Mouse (Mus musculus) limb, embryonic 12.5 days (tissue): ENCODE measurements around the gene Pld5. TPM values are rescaled to one million over a fixed set of nuclear protein-coding genes. Genes with fewer than 3 reads are reported as not detected.

Experiments
- ATAC-seq: fragments of 200-750 bp; cut with Nextera tagmentation; 2 replicates; pipeline ENCODE4 v1.8.0; 2017; ENCODE audit warnings: low read depth, moderate TSS enrichment; ENCODE audit not compliant: insufficient number of reproducible peaks, insufficient read depth, low FRiP score, low TSS enrichment
- H3K27ac ChIP-seq: fragments of 300-500 bp; sonication (generic); 2 replicates; pipeline ENCODE4 v1.5.1; 2016; ENCODE audit warnings: mild to moderate bottlenecking, moderate library complexity
- H3K27me3 ChIP-seq: fragments of 300-500 bp; sonication (generic); 2 replicates; pipeline ENCODE4 v1.6.1; 2016; ENCODE audit warnings: mild to moderate bottlenecking, moderate library complexity
- H3K36me3 ChIP-seq: fragments of 300-500 bp; sonication (generic); 2 replicates; pipeline ENCODE4 v1.6.1; 2016; ENCODE audit warnings: mild to moderate bottlenecking, moderate library complexity
- H3K4me1 ChIP-seq: fragments of 300-500 bp; sonication (generic); replicated peaks from 2 replicates; pipeline ENCODE4 v1.6.1; 2016
- H3K4me2 ChIP-seq: fragments of 300-500 bp; sonication (generic); 2 replicates; pipeline ENCODE4 v1.6.1; 2016; ENCODE audit warnings: mild to moderate bottlenecking, moderate library complexity
- H3K4me3 ChIP-seq: fragments of 300-500 bp; sonication (generic); replicated peaks from 2 replicates; pipeline ENCODE4 v1.5.1; 2016; ENCODE audit warnings: mild to moderate bottlenecking
- H3K9ac ChIP-seq: fragments of 300-500 bp; sonication (generic); replicated peaks from 2 replicates; pipeline ENCODE4 v1.6.1; 2016; ENCODE audit warnings: mild to moderate bottlenecking, moderate library complexity
- H3K9me3 ChIP-seq: fragments of 300-500 bp; sonication (generic); 2 replicates; pipeline ENCODE4 v1.6.1; 2016; ENCODE audit warnings: mild to moderate bottlenecking, moderate library complexity
- whole genome bisulfite sequencing: fragments of 180-500 bp; shearing (Covaris S2); methylation state at CpG from one replicate; pipeline ENCODE4 v1.1.7; 2016; 5-methylcytosine and 5-hydroxymethylcytosine counted together
- polyA plus RNA-seq: library from polyadenylated mRNA; unstranded; fragments of >200 nt; fragmentation: Nextera tagmentation; extraction: Ambion mirVana; gene quantifications from 2 replicates; pipeline ENCODE4 v1.2.1, GENCODE M21; 2016

The Pld5 gene
- polyA plus RNA-seq, 1 experiment from 2014 or later, result 0.48 TPM

DNA sequence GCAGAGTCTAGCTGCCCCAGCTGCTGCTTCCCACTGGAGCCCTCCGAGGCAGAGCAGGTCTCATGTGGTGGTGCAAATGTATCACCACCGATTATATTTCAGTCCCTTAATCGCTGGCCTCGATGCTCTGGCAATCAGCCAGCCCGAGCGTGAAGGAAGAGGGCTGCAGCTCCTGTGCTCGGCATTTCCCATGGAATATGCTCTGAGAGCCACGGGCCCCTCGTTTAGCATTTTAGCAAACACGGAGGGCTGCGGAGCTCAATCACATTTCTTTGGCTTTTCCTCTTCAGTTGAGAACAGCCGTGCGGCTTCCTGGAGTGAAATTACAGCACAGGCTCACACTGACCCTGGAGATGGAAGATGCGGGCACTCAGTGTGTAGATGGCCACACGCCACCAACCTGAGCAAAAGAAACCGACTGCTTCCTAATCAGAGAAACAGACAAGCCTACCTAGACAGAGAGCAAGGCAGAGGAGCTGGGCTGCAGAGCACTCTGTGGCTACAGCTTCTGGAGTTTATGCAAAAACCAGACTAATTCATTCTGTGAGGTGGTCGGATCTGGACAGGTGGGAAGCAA is 61.4 kb downstream of the Pld5 start:
- ATAC-seq, result peak; percentile 68
- H3K4me1 ChIP-seq, result peaks cover 10% of the 10 kb centered on the region
- no peak overlapping the region for H3K9ac ChIP-seq
- no peaks in the 10 kb centered on the region for H3K9me3 ChIP-seq
- H3K27me3 ChIP-seq, result no peaks in the 10 kb centered on the region; the same call in 1 of the 2 replicates
- H3K27ac ChIP-seq, result no peak overlapping the region
- 38% methylated on average over 17 of the region's 17 CpGs for WGBS
- peak overlapping the region; percentile 12 for H3K4me3 ChIP-seq
- peak overlapping the region; percentile 40 for H3K4me2 ChIP-seq
- no peaks in the 10 kb centered on the region for H3K36me3 ChIP-seq

DNA sequence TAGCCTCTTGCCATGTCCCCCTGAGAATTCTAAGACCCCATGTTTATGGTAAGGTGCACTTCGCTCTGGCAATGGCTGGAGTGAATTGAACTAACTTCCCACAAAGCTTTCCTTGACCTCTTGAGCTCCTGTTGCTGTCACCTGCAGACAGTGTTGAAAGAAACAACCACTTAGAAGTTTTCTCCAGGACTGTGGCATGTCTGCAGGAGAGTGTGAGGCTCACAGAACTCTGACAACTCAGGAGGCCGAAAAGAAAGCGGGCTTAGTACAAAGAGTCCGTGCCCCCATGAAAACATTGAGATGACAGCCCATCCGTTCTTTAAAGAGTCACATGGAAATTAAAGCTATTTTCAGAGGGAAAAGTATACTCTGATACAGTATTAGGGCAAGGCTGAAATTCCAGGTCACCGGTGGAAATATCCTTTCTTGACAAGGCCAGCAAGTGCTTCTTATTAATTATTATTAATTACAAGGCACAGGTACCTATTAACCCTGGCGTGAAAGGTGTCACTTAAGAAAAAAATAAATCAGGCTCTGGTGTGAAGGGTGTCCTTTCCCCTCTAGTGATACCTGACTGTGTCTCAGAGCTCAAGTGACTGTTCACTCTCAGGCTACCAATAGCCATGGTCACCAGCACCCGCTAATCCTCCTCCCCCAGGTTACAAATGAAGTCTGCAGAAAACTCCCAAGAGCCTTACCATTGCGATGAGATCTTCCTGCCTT is 62.0 kb downstream of the Pld5 start:
- H3K4me2 ChIP-seq, result peak overlapping the region; percentile 40

DNA sequence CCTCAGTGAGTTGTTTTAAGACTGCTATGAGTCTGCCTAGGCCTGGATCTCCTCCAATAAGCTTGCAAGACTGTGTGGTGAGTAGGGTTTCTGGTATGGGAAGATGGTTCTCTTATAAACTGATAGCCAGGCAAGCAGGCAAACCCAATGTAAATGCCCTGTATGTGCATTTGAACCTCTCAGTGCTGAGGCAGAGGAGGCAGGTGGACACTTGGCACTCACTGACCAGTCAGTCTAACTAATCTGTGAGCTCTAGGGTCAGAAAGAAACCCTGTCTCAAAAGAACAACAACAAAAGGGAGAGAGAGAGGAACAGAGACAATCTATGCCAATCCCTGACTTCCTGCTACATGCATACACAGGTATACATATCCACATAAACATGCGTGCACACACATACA is 64.3 kb downstream of the Pld5 start:
- Histone ChIP-seq H3K9ac (no peak overlapping the region), H3K27ac (no peak overlapping the region), H3K4me2 (no peak overlapping the region), H3K4me1 (peaks cover 7% of the 10 kb centered on the region; the same call in 1 of the 2 replicates), H3K9me3 (no peaks in the 10 kb centered on the region), H3K36me3 (no peaks in the 10 kb centered on the region), H3K27me3 (no peaks in the 10 kb centered on the region; the same call in 1 of the 2 replicates), H3K4me3 (no peak overlapping the region)
- 87% methylated on average over 1 of the region's 1 CpGs for WGBS
- ATAC-seq, result no peak

More for the DNA sequence above, 62.0 kb downstream of the Pld5 start:
- Histone ChIP-seq H3K4me3 (peak overlapping the region; percentile 12; the same call in 1 of the 2 replicates), H3K36me3 (no peaks in the 10 kb centered on the region), H3K9me3 (no peaks in the 10 kb centered on the region), H3K9ac (no peak overlapping the region), H3K27me3 (no peaks in the 10 kb centered on the region; the same call in 1 of the 2 replicates), H3K27ac (no peak overlapping the region), H3K4me1 (peaks cover 10% of the 10 kb centered on the region)
- 67% methylated on average over 9 of the region's 9 CpGs for WGBS
- ATAC-seq, result peak; percentile 58; the same call in 1 of the 2 replicates

DNA sequence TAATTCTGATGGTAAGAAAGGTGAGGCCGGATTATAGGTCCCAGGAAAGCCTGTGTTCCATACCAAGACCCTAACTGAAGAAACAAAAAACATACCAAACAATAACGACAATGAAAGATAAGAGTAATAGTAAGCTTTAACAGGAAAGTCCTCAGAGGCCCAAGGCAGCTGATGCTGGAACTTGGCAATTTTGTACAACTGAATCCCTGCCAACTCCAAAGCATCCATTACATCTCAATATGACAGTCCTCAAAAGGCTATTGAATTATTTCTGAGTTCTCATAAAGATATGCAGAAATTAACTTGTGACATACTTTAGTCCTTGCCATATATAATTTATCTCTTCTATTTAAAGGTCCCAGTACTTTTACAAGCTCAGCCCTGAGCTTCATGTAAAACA is 67.1 kb downstream of the Pld5 start:
- Histone ChIP-seq H3K36me3 (no peaks in the 10 kb centered on the region), H3K9ac (no peak overlapping the region), H3K4me2 (no peak overlapping the region), H3K27me3 (no peaks in the 10 kb centered on the region), H3K27ac (no peak overlapping the region), H3K4me1 (0 out of 2 replicates have a peak, but pooled peaks cover 1% of the 10 kb centered on the region), H3K9me3 (no peaks in the 10 kb centered on the region), H3K4me3 (no peak overlapping the region)
- no peak for ATAC-seq
- WGBS, result 80% methylated on average over 2 of the region's 2 CpGs

DNA sequence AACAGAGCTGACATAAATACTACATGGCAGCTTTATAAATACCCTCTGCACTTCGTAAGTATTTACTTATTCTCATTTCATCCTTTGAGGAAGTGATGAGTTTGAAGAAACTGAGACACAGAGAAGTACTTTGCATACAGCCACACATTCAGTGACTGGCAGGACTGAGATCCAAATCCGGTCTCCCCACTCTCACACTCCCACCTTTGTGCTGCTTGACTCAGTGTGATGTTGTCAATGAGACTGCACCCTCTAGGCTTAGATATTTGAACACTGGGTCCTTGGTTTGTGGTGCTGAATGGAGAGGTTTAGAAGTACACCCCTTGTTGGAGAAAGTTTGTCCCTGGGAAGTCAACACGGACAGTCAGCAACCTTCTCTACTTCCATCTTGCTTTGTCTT is 72.8 kb downstream of the Pld5 start:
- 81% methylated on average over 3 of the region's 3 CpGs for WGBS
- no peak overlapping the region for H3K4me2 ChIP-seq
- no peaks in the 10 kb centered on the region for H3K27me3 ChIP-seq
- no peaks in the 10 kb centered on the region for H3K9me3 ChIP-seq
- H3K4me1 ChIP-seq, result no peaks in the 10 kb centered on the region
- no peaks in the 10 kb centered on the region for H3K36me3 ChIP-seq
- no peak overlapping the region for H3K27ac ChIP-seq
- ATAC-seq, result no peak
- H3K4me3 ChIP-seq, result no peak overlapping the region
- no peak overlapping the region for H3K9ac ChIP-seq

DNA sequence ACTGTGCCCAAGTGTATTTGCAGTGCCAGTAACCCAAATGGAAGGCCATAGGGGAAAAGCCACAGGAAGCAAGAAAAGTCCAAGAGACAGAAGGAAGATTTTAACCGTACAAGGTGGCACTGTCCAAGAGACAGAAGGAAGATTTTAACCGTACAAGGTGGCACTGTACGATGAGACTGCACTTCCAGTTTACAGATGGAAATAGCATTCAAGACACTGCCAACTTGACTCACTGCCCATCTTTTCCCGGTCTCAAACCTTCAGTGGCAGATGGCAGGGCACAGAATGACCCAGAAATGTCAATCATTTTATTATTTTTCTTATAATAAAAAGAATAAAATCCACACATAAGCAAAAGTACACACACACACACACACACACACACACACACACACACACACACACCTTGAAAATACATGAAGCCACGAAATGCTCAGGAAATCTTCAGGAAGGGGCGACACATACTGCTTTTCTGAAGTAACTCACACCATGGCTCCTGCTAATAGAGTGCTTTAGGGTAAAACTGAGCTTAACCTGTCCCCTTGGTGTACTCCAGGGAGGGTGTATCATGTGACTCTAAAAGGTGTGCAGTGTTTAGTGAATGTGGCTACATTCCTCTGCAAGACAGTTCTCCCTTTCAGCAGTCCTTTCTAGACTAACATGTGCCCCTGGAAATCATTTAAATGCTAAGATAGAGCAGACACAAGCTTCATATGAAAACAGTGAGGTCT is 77.9 kb downstream of the Pld5 start:
- Histone ChIP-seq H3K4me2 (no peak overlapping the region), H3K9ac (no peak overlapping the region), H3K4me1 (no peaks in the 10 kb centered on the region), H3K27me3 (no peaks in the 10 kb centered on the region), H3K9me3 (no peaks in the 10 kb centered on the region), H3K27ac (no peak overlapping the region), H3K4me3 (no peak overlapping the region), H3K36me3 (no peaks in the 10 kb centered on the region)
- WGBS, result 91% methylated on average over 6 of the region's 6 CpGs
- ATAC-seq, result no peak

DNA sequence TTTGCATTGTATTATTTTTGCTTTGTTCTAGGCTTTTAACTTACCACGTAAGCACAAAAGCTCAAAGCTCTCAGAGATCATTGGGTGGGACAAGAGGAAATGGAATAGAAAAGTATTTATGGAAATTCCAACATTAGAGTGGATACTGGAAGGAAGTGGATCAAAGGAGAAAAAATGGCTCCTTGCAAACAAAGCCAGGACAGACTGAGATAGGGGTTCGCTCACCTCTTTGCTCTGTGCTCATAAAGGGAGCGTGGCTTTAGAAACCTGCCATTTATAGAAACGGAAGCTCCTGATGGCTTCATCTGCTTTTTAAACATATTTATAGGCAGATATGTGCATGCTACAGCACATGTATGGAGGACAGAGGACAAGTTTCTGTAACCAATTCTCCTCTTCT is 78.8 kb downstream of the Pld5 start:
- no peak overlapping the region for H3K4me2 ChIP-seq
- no peak overlapping the region for H3K9ac ChIP-seq
- ATAC-seq, result no peak
- H3K36me3 ChIP-seq, result no peaks in the 10 kb centered on the region
- no peak overlapping the region for H3K4me3 ChIP-seq
- no peaks in the 10 kb centered on the region for H3K27me3 ChIP-seq
- no peaks in the 10 kb centered on the region for H3K4me1 ChIP-seq
- H3K9me3 ChIP-seq, result no peaks in the 10 kb centered on the region
- 92% methylated on average over 4 of the region's 4 CpGs for WGBS
- H3K27ac ChIP-seq, result no peak overlapping the region

DNA sequence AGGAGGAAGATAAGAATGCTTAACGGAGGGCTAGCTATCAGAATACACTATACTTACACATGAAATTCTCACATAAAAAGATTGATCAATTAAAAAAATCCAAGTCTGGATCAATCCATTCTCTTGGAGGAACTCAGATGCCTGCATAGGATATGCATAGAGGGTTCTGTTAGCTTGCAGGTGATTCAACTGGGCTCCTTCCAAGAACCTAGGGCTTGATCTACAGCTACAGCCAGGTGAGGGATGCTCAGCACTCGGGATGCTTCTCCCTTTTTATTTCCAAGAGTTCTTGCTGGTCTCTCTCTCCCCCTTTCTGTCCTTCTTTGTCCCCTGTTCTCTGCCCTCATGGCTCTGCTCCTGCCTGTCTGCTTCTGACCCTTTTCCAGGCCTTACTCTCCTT is 80.4 kb downstream of the Pld5 start:
- H3K27ac ChIP-seq, result no peak overlapping the region
- H3K36me3 ChIP-seq, result no peaks in the 10 kb centered on the region
- no peak overlapping the region for H3K4me2 ChIP-seq
- H3K9ac ChIP-seq, result no peak overlapping the region
- H3K27me3 ChIP-seq, result no peaks in the 10 kb centered on the region
- 85% methylated on average over 2 of the region's 2 CpGs for WGBS
- no peak overlapping the region for H3K4me3 ChIP-seq
- no peaks in the 10 kb centered on the region for H3K4me1 ChIP-seq
- no peak for ATAC-seq
- no peaks in the 10 kb centered on the region for H3K9me3 ChIP-seq

DNA sequence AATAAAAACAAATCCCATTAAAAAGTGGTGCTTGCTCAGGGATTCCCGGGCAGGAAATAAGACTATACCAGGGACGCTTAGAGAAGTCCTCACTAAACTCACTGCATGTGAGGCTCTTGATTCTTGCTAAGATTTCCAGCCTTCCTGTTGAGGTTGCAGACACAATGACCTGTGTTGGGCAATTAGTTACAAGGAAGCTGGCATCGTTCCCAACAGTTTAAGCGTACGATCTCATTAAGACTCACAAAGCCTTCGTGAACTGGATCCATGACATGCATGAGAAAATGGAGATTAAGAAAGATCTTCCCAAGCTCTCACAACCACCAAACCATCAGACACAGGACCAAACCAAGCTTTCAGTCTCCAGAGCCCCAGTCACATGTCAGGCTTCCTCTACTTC is 91.1 kb downstream of the Pld5 start:
- H3K27me3 ChIP-seq, result no peaks in the 10 kb centered on the region
- WGBS, result 79% methylated on average over 6 of the region's 6 CpGs
- H3K9me3 ChIP-seq, result no peaks in the 10 kb centered on the region
- H3K9ac ChIP-seq, result no peak overlapping the region
- H3K36me3 ChIP-seq, result no peaks in the 10 kb centered on the region
- H3K27ac ChIP-seq, result no peak overlapping the region
- no peak for ATAC-seq
- H3K4me2 ChIP-seq, result no peak overlapping the region
- no peak overlapping the region for H3K4me3 ChIP-seq
- H3K4me1 ChIP-seq, result no peaks in the 10 kb centered on the region

DNA sequence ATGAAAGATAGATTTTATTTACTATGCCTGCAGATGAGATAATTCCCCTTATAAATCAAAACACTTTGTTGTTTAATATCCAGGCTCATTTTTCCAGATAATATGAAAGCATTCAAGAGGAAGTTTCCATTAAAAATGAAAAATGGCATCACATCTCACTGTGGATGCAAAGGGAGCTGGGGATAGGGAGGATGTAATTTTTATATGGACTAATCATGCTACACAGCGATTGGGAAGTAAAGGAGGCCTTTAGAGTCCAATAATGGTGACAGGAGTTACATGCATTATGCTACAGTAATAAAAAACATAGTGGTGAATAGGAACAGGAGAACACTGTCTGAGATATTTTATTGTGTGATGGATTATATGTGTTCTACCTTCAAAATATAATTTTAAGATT is 100.1 kb downstream of the Pld5 start:
- Histone ChIP-seq H3K4me3 (no peak overlapping the region), H3K27ac (no peak overlapping the region), H3K9me3 (no peaks in the 10 kb centered on the region), H3K4me1 (no peaks in the 10 kb centered on the region), H3K36me3 (no peaks in the 10 kb centered on the region), H3K27me3 (no peaks in the 10 kb centered on the region), H3K9ac (no peak overlapping the region), H3K4me2 (no peak overlapping the region)
- WGBS, result 76% methylated on average over 1 of the region's 1 CpGs
- no peak for ATAC-seq

DNA sequence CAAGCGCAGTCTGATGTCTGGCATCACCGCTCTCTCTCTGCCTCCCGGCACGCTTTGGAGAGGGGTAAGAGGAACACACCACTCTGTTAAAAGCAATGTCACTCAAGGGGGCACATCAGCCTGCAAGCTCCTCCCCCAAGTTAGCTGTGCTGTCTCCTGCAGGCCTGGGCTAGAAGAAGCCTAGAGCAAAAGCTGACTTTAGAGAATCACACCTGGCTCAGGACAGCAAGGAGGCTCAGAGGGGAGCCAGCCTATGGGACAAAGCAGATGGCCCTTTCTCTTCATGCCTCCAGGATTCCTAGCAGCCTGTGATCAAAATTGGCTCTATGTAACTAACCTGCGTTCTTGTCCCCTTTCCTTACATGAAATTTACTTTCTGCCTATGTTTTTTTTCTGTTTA is 107.3 kb downstream of the Pld5 start:
- H3K4me1 ChIP-seq, result no peaks in the 10 kb centered on the region

More for the DNA sequence above, 107.3 kb downstream of the Pld5 start:
- no peak overlapping the region for H3K27ac ChIP-seq
- no peaks in the 10 kb centered on the region; the same call in 1 of the 2 replicates for H3K27me3 ChIP-seq
- H3K9me3 ChIP-seq, result no peaks in the 10 kb centered on the region
- H3K4me2 ChIP-seq, result no peak overlapping the region
- WGBS, result 56% methylated on average over 5 of the region's 5 CpGs
- no peak for ATAC-seq
- no peak overlapping the region for H3K9ac ChIP-seq
- no peak overlapping the region for H3K4me3 ChIP-seq
- no peaks in the 10 kb centered on the region for H3K36me3 ChIP-seq
